Mouse (Mus musculus) erythroblast, embryonic 14.5 days (primary cell): Measurements from ENCODE around the gene 4930469K13Rik. TPM values are rescaled to one million over a fixed set of nuclear protein-coding genes. Genes with fewer than 3 reads are reported as not detected.

ENCODE experiments used
- H3K27me3 ChIP-seq: 2 replicates; pipeline ENCODE4 v1.6.1; 2012; ENCODE audit warnings: inconsistent platforms; ENCODE audit not compliant: control insufficient read depth
- H3K36me3 ChIP-seq: 2 replicates; pipeline ENCODE4 v1.6.1; 2012; ENCODE audit warnings: mild to moderate bottlenecking, inconsistent platforms; ENCODE audit not compliant: control insufficient read depth
- H3K4me1 ChIP-seq: 2 replicates; pipeline ENCODE4 v1.6.1; 2012; ENCODE audit warnings: inconsistent platforms; ENCODE audit not compliant: control insufficient read depth
- H3K4me3 ChIP-seq: replicated peaks from 2 replicates; pipeline ENCODE3; 2012; ENCODE audit warnings: moderate library complexity, mild to moderate bottlenecking, inconsistent platforms
- H3K9me3 ChIP-seq: 2 replicates; pipeline ENCODE4 v1.6.1; 2012; ENCODE audit warnings: low read length, inconsistent platforms, mixed read lengths; ENCODE audit not compliant: control insufficient read depth
- GATA1 ChIP-seq: IDR thresholded peaks from 2 replicates; pipeline ENCODE4 v1.6.1; 2012; ENCODE audit warnings: low read length, inconsistent platforms, mixed read lengths
- TAL1 ChIP-seq: IDR thresholded peaks from 3 replicates; pipeline ENCODE4 v1.6.1; 2012; ENCODE audit warnings: low read length, inconsistent platforms, mixed read lengths
- polyA plus RNA-seq: library from polyadenylated mRNA; stranded (reverse); fragments of >175 nt; gene quantifications from 2 replicates; pipeline ENCODE4 v1.2.3, GENCODE M21; 2012

4930469K13Rik gene
- polyA plus RNA-seq, 1 experiment, result not detected

- Histone ChIP-seq H3K27me3 (no peaks in the 10 kb centered on the region), H3K9me3 (no peaks in the 10 kb centered on the region), H3K4me3 (no peak overlapping the region), H3K36me3 (no peaks in the 10 kb centered on the region), H3K4me1 (no peaks in the 10 kb centered on the region)
- TF ChIP-seq TAL1, result no peak
- TF ChIP-seq GATA1, result no peak
Observed at GRCm38 (mm10) chr11:33958713-33959112, 139.6 kb downstream of the 4930469K13Rik start.

- Histone ChIP-seq H3K27me3 (no peaks in the 10 kb centered on the region), H3K4me3 (no peak overlapping the region), H3K36me3 (no peaks in the 10 kb centered on the region), H3K4me1 (no peaks in the 10 kb centered on the region), H3K9me3 (no peaks in the 10 kb centered on the region)
- TF ChIP-seq TAL1, result no peak
- no peak for TF ChIP-seq GATA1
Observed at GRCm38 (mm10) chr11:33957595-33957994, 140.8 kb downstream of the 4930469K13Rik start.

- no peak for TF ChIP-seq GATA1
- TF ChIP-seq TAL1, result no peak
- Histone ChIP-seq H3K4me1 (no peaks in the 10 kb centered on the region), H3K36me3 (no peaks in the 10 kb centered on the region), H3K27me3 (no peaks in the 10 kb centered on the region), H3K9me3 (no peaks in the 10 kb centered on the region), H3K4me3 (no peak overlapping the region)
Observed at GRCm38 (mm10) chr11:33956623-33957022, 141.7 kb downstream of the 4930469K13Rik start.

- no peak for TF ChIP-seq GATA1
- TF ChIP-seq TAL1, result no peak
- Histone ChIP-seq H3K36me3 (no peaks in the 10 kb centered on the region), H3K9me3 (no peaks in the 10 kb centered on the region), H3K4me1 (no peaks in the 10 kb centered on the region), H3K4me3 (no peak overlapping the region), H3K27me3 (no peaks in the 10 kb centered on the region)
Observed at GRCm38 (mm10) chr11:33955982-33956381, 142.4 kb downstream of the 4930469K13Rik start.

- Histone ChIP-seq H3K27me3 (no peaks in the 10 kb centered on the region), H3K4me3 (no peak overlapping the region), H3K36me3 (no peaks in the 10 kb centered on the region), H3K9me3 (no peaks in the 10 kb centered on the region), H3K4me1 (no peaks in the 10 kb centered on the region)
- no peak for TF ChIP-seq TAL1
Observed at GRCm38 (mm10) chr11:33951684-33952625, 146.4 kb downstream of the 4930469K13Rik start.

- no peak for TF ChIP-seq TAL1
- Histone ChIP-seq H3K27me3 (no peaks in the 10 kb centered on the region), H3K4me1 (no peaks in the 10 kb centered on the region), H3K4me3 (no peak overlapping the region), H3K36me3 (no peaks in the 10 kb centered on the region), H3K9me3 (no peaks in the 10 kb centered on the region)
Observed at GRCm38 (mm10) chr11:33951155-33951554, 147.2 kb downstream of the 4930469K13Rik start.

- Histone ChIP-seq H3K9me3 (no peaks in the 10 kb centered on the region), H3K27me3 (no peaks in the 10 kb centered on the region), H3K36me3 (no peaks in the 10 kb centered on the region), H3K4me3 (no peak overlapping the region), H3K4me1 (no peaks in the 10 kb centered on the region)
- TF ChIP-seq TAL1 (no peak), GATA1 (no peak)
Observed at GRCm38 (mm10) chr11:33946501-33946900, 151.9 kb downstream of the 4930469K13Rik start.

GRCm38 (mm10) chr11:33944786-33945328 lies 153.5 kb downstream of the 4930469K13Rik start:
- H3K9me3 ChIP-seq, result no peaks in the 10 kb centered on the region
- H3K4me3 ChIP-seq, result no peak overlapping the region
- H3K27me3 ChIP-seq, result no peaks in the 10 kb centered on the region
- no peaks in the 10 kb centered on the region for H3K36me3 ChIP-seq
- TF ChIP-seq TAL1 (no peak), GATA1 (no peak)
- no peaks in the 10 kb centered on the region for H3K4me1 ChIP-seq

GRCm38 (mm10) chr11:33944067-33944785 lies 154.1 kb downstream of the 4930469K13Rik start:
- TF ChIP-seq TAL1 (no peak), GATA1 (no peak)
- H3K4me1 ChIP-seq, result no peaks in the 10 kb centered on the region; the same call in 1 of the 2 replicates
- H3K36me3 ChIP-seq, result no peaks in the 10 kb centered on the region
- no peaks in the 10 kb centered on the region for H3K9me3 ChIP-seq
- H3K27me3 ChIP-seq, result no peaks in the 10 kb centered on the region
- H3K4me3 ChIP-seq, result no peak overlapping the region
